Mouse (Mus musculus) small intestine, adult 2 months (tissue): ENCODE measurements around the gene Zcchc24. TPM values are rescaled to one million over a fixed set of nuclear protein-coding genes. Genes with fewer than 3 reads are reported as not detected.
A peak's percentile ranks its signal among the peaks of the same experiment; 100 is the strongest.

ENCODE experiments used
- H3K27ac ChIP-seq: fragments of 200-500 bp; 2 replicates; pipeline ENCODE4 v1.5.1; 2012; ENCODE audit warnings: low read depth, low read length, control low read depth, inconsistent platforms; ENCODE audit not compliant: insufficient read depth
- H3K27me3 ChIP-seq: fragments of 200-500 bp; 2 replicates; pipeline ENCODE4 v1.6.1; 2012; ENCODE audit warnings: mild to moderate bottlenecking, moderate library complexity, low read length, inconsistent platforms; ENCODE audit not compliant: control insufficient read depth, insufficient read depth
- H3K36me3 ChIP-seq: fragments of 200-500 bp; 2 replicates; pipeline ENCODE4 v1.6.1; 2012; ENCODE audit warnings: mild to moderate bottlenecking, low read length, control low read depth, inconsistent platforms; ENCODE audit not compliant: control insufficient read depth, insufficient read depth
- H3K4me1 ChIP-seq: fragments of 200-500 bp; 2 replicates; pipeline ENCODE4 v1.6.1; 2012; ENCODE audit warnings: low read length, inconsistent platforms, mixed read lengths; ENCODE audit not compliant: control insufficient read depth, insufficient read depth, insufficient read length
- H3K4me3 ChIP-seq: fragments of 200-500 bp; 2 replicates; pipeline ENCODE4 v1.5.1; 2012; ENCODE audit warnings: low read depth, mild to moderate bottlenecking, control low read depth, inconsistent platforms, low read length, moderate library complexity
- CTCF ChIP-seq: fragments of 200-500 bp; IDR thresholded peaks from 2 replicates; pipeline ENCODE4 v1.5.1; 2012; ENCODE audit warnings: low read depth, mild to moderate bottlenecking, control low read depth, inconsistent platforms, low read length, moderate library complexity, mixed read lengths; ENCODE audit not compliant: insufficient replicate concordance, insufficient read length; ENCODE audit errors: extremely low read depth
- POLR2A ChIP-seq: fragments of 200-500 bp; IDR thresholded peaks from 2 replicates; pipeline ENCODE4 v1.6.1; 2012; ENCODE audit warnings: low read depth, mild to moderate bottlenecking, control low read depth, inconsistent platforms, low read length, moderate library complexity
- WGBS: fragments of 180-500 bp; shearing (Covaris S2); methylation state at CpG from one replicate; pipeline ENCODE4 v1.1.7; 2018; 5-methylcytosine and 5-hydroxymethylcytosine counted together
- polyA plus RNA-seq: library from polyadenylated mRNA; depleted of rRNA; stranded (reverse); fragments of >200 nt; gene quantifications from 2 replicates; pipeline ENCODE4 v1.2.3, GENCODE M21; 2012

The Zcchc24 gene
- polyA plus RNA-seq, 1 experiment, result 10.1 TPM

GRCm38 (mm10) chr14:25789207-25789606 is 20.4 kb upstream of the Zcchc24 start:
- Histone ChIP-seq H3K27ac (no peak overlapping the region), H3K27me3 (no peaks in the 10 kb centered on the region), H3K4me1 (no peaks in the 10 kb centered on the region; the same call in 1 of the 2 replicates), H3K36me3 (no peaks in the 10 kb centered on the region), H3K4me3 (no peak overlapping the region)
- no peak for TF ChIP-seq CTCF
- no peak for TF ChIP-seq POLR2A

- WGBS, result 46% methylated on average over 5 of the region's 5 CpGs
- Histone ChIP-seq H3K4me3 (no peak overlapping the region), H3K27ac (peak overlapping the region; percentile 32; the same call in 1 of the 2 replicates)
Measured at GRCm38 (mm10) chr14:25788201-25788600, 19.4 kb upstream of the Zcchc24 start.

GRCm38 (mm10) chr14:25787387-25787910 is 18.6 kb upstream of the Zcchc24 start:
- 57% methylated on average over 12 of the region's 12 CpGs for WGBS
- Histone ChIP-seq H3K27me3 (no peaks in the 10 kb centered on the region), H3K27ac (peak overlapping the region; percentile 59), H3K4me1 (no peaks in the 10 kb centered on the region; the same call in 1 of the 2 replicates), H3K4me3 (no peak overlapping the region), H3K36me3 (no peaks in the 10 kb centered on the region)
- TF ChIP-seq CTCF (no peak), POLR2A (no peak)

More at GRCm38 (mm10) chr14:25788201-25788600, 19.4 kb upstream of the Zcchc24 start:
- H3K27me3 ChIP-seq, result no peaks in the 10 kb centered on the region
- TF ChIP-seq POLR2A (no peak), CTCF (no peak)
- H3K36me3 ChIP-seq, result no peaks in the 10 kb centered on the region
- H3K4me1 ChIP-seq, result no peaks in the 10 kb centered on the region; the same call in 1 of the 2 replicates

GRCm38 (mm10) chr14:25786959-25787358 is 18.1 kb upstream of the Zcchc24 start:
- Histone ChIP-seq H3K27ac (peak overlapping the region; percentile 59), H3K27me3 (no peaks in the 10 kb centered on the region), H3K36me3 (no peaks in the 10 kb centered on the region), H3K4me3 (no peak overlapping the region), H3K4me1 (no peaks in the 10 kb centered on the region; the same call in 1 of the 2 replicates)
- WGBS, result 35% methylated on average over 5 of the region's 5 CpGs
- TF ChIP-seq POLR2A (no peak), CTCF (no peak)

GRCm38 (mm10) chr14:25785210-25785609 is 16.4 kb upstream of the Zcchc24 start:
- Histone ChIP-seq H3K4me1 (no peaks in the 10 kb centered on the region; the same call in 1 of the 2 replicates), H3K36me3 (no peaks in the 10 kb centered on the region), H3K4me3 (no peak overlapping the region), H3K27ac (no peak overlapping the region), H3K27me3 (no peaks in the 10 kb centered on the region)
- no peak for TF ChIP-seq POLR2A
- no peak for TF ChIP-seq CTCF
- WGBS, result 86% methylated on average over 4 of the region's 4 CpGs

- Histone ChIP-seq H3K27ac (no peak overlapping the region), H3K4me3 (no peak overlapping the region), H3K27me3 (no peaks in the 10 kb centered on the region), H3K4me1 (no peaks in the 10 kb centered on the region; the same call in 1 of the 2 replicates), H3K36me3 (no peaks in the 10 kb centered on the region)
- WGBS, result 38% methylated on average over 7 of the region's 7 CpGs
- TF ChIP-seq CTCF, result no peak
- no peak for TF ChIP-seq POLR2A
Measured at GRCm38 (mm10) chr14:25783220-25783619, 14.4 kb upstream of the Zcchc24 start.

- Histone ChIP-seq H3K36me3 (no peaks in the 10 kb centered on the region), H3K4me3 (no peak overlapping the region), H3K27me3 (no peaks in the 10 kb centered on the region), H3K4me1 (peaks cover 4% of the 10 kb centered on the region; the same call in 1 of the 2 replicates), H3K27ac (peak overlapping the region; percentile 21; the same call in 1 of the 2 replicates)
- 70% methylated on average over 11 of the region's 11 CpGs for WGBS
- TF ChIP-seq POLR2A (no peak), CTCF (no peak)
Measured at GRCm38 (mm10) chr14:25780601-25781000, 11.8 kb upstream of the Zcchc24 start.
